Mouse (Mus musculus) liver (tissue): Measurements from ENCODE around the gene Slc5a10.

Experiments used
- DNase-seq: peaks from one replicate; pipeline ENCODE4 v3.0.0-alpha.2; 2020; ENCODE audit warnings: mixed read lengths

The Slc5a10 gene

GRCm38 (mm10) chr11:61667248-61667647, 53.4 kb downstream of the Slc5a10 start:
- DNase-seq = no peak

- DNase-seq = peak; percentile 38
Observed at GRCm38 (mm10) chr11:61665991-61666799, 54.4 kb downstream of the Slc5a10 start.

GRCm38 (mm10) chr11:61665401-61665800, 55.2 kb downstream of the Slc5a10 start:
- no peak for DNase-seq

- DNase-seq = no peak
Observed at GRCm38 (mm10) chr11:61662189-61662588, 58.4 kb downstream of the Slc5a10 start.

- no peak for DNase-seq
Observed at GRCm38 (mm10) chr11:61660806-61661392, 59.7 kb downstream of the Slc5a10 start.

GRCm38 (mm10) chr11:61660001-61660400, 60.6 kb downstream of the Slc5a10 start:
- no peak for DNase-seq

- DNase-seq = no peak
Observed at GRCm38 (mm10) chr11:61659011-61659858, 61.4 kb downstream of the Slc5a10 start.

GRCm38 (mm10) chr11:61658360-61658922, 62.2 kb downstream of the Slc5a10 start:
- no peak for DNase-seq

GRCm38 (mm10) chr11:61657432-61657831, 63.2 kb downstream of the Slc5a10 start:
- no peak for DNase-seq

GRCm38 (mm10) chr11:61656148-61656850, 64.3 kb downstream of the Slc5a10 start:
- no peak for DNase-seq

- no peak for DNase-seq
Observed at GRCm38 (mm10) chr11:61655649-61656048, 65.0 kb downstream of the Slc5a10 start.

GRCm38 (mm10) chr11:61654786-61655311, 65.8 kb downstream of the Slc5a10 start:
- no peak for DNase-seq

GRCm38 (mm10) chr11:61653568-61653967, 67.1 kb downstream of the Slc5a10 start:
- no peak for DNase-seq

GRCm38 (mm10) chr11:61652686-61653447, 67.8 kb downstream of the Slc5a10 start, which contains the start of gene Grap:
Gene Grap, plus strand, starts transcription at chr11:61653265.
- DNase-seq = no peak

- no peak for DNase-seq
Observed at GRCm38 (mm10) chr11:61652216-61652615, 68.4 kb downstream of the Slc5a10 start.

- no peak for DNase-seq
Observed at GRCm38 (mm10) chr11:61650470-61651265, 70.0 kb downstream of the Slc5a10 start.

- DNase-seq = no peak
Observed at GRCm38 (mm10) chr11:61649626-61650025, 71.0 kb downstream of the Slc5a10 start.

GRCm38 (mm10) chr11:61649163-61649580, 71.5 kb downstream of the Slc5a10 start:
- no peak for DNase-seq

- no peak for DNase-seq
Observed at GRCm38 (mm10) chr11:61648749-61649115, 71.9 kb downstream of the Slc5a10 start.

GRCm38 (mm10) chr11:61647956-61648748, 72.5 kb downstream of the Slc5a10 start:
- no peak for DNase-seq
